Mouse (Mus musculus): Measurements from ENCODE around the gene Slc45a1. TPM values are rescaled to one million over a fixed set of nuclear protein-coding genes. Genes with fewer than 3 reads are reported as not detected.

Gene Slc45a1
- total RNA-seq, 2 experiments from 2014 or later = 52.1 to 54.9 TPM

GRCm38 (mm10) chr4:150663192-150663591 is 11.2 kb upstream of the Slc45a1 start:
- no peak for DNase-seq (ENCODE audit: extremely low spot score in 1 of 2, low spot score in 2 of 2)

DNA sequence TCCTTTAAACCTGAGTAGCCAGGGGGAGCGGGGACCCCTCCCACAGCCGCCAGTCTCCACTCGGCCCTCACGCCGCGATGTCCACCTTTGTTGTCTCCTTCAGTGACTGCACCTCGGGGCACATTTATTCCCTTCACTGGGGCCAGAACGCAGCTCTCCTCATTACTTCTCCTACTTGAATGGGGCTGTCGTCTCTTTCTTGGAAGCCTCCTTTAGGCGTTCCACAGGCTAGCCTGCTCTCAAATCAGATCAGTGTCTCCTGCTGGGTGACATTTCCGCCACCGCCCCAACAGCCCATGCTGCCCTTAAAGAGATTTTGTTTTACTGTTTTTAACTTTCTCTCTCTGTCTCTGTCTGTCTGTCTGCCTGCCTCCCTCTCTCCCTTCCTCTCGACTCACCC is 9.9 kb upstream of the Slc45a1 start:
- intact Hi-C loops (cut with DNase I) = no loop called here
- DNase-seq (ENCODE audit: extremely low spot score in 1 of 2, low spot score in 2 of 2) = no peak

More at GRCm38 (mm10) chr4:150663192-150663591, 11.2 kb upstream of the Slc45a1 start:
- intact Hi-C loops (cut with DNase I) = no loop called here

- DNase-seq (ENCODE audit: extremely low spot score in 1 of 2, low spot score in 2 of 2) = no peak
- intact Hi-C loops (cut with DNase I) = no loop called here
Measured at GRCm38 (mm10) chr4:150659926-150660610, 8.1 kb upstream of the Slc45a1 start.

DNA sequence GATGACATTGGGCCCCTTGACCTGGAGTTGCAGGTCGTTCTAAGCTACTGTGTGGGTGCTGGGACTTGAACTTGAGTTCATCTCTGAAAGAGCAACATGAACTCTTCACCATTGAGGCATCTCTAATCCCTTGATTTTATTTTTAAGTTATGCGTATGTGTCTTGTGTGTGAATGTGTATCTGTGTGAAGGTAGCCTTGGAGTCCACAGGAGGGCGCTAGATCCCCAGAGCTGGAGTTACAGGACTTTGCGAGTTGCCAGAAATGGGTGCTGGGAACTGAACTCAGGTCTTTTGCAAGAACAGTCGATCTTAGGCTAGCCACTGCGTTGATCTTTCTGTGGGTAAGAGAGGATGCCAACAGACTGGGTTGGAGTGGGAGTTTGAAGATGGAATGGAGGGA is 4.5 kb upstream of the Slc45a1 start:
- DNase-seq (ENCODE audit: extremely low spot score in 1 of 2, low spot score in 2 of 2) = no peak
- intact Hi-C loops (cut with DNase I) = loop anchor here (1.0 to 2.0 kb wide), 3 partner anchors 194 to 308 kb away; no protein-coding TSS in a partner anchor

GRCm38 (mm10) chr4:150655989-150656388 is 4.0 kb upstream of the Slc45a1 start:
- intact Hi-C loops (cut with DNase I) = loop anchor here (1.0 to 2.0 kb wide), 3 partner anchors 195 to 309 kb away; no protein-coding TSS in a partner anchor
- DNase-seq (ENCODE audit: extremely low spot score in 1 of 2, low spot score in 2 of 2) = peak; percentile 81 to 88

DNA sequence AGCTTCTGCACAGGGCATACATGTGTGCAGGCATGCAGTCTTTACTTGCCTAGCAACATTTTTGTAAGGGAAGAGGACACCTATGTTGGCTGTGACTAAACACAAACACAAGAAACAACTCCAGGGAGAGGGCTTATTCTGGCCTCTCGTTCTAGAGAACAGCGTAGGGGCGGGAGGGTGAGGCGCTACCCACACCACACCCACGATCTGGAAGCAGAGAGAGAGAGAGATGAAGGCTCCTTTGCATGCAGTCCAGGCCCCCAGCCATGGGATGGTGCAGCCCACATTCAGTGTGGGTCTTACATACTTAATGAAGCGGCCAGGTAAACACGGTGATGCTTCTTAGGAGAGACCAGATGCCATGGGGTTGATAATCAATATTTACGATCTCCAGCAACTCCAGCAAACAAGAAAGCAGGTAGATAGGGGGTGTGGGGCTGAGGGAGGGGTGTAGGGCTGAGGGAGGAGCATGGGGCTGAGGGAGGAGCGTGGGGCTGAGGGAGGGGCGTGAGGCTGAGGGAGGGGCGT is 1.2 kb upstream of the Slc45a1 start:
- no peak for DNase-seq (ENCODE audit: extremely low spot score in 1 of 2, low spot score in 2 of 2)

GRCm38 (mm10) chr4:150649327-150649726 is 2.6 kb downstream of the Slc45a1 start:
- intact Hi-C loops (cut with DNase I) = no loop called here

More for the DNA sequence above, 1.2 kb upstream of the Slc45a1 start:
- intact Hi-C loops (cut with DNase I) = no loop called here

GRCm38 (mm10) chr4:150644299-150644698 is 7.7 kb downstream of the Slc45a1 start:
- no peak for DNase-seq (ENCODE audit: extremely low spot score in 1 of 2, low spot score in 2 of 2)
- intact Hi-C loops (cut with DNase I) = no loop called here

More at GRCm38 (mm10) chr4:150649327-150649726, 2.6 kb downstream of the Slc45a1 start:
- DNase-seq (ENCODE audit: extremely low spot score in 1 of 2, low spot score in 2 of 2) = no peak

GRCm38 (mm10) chr4:150636635-150637034 is 15.3 kb downstream of the Slc45a1 start:
- no peak for DNase-seq (ENCODE audit: extremely low spot score in 1 of 2, low spot score in 2 of 2)
- intact Hi-C loops (cut with DNase I) = no loop called here

DNA sequence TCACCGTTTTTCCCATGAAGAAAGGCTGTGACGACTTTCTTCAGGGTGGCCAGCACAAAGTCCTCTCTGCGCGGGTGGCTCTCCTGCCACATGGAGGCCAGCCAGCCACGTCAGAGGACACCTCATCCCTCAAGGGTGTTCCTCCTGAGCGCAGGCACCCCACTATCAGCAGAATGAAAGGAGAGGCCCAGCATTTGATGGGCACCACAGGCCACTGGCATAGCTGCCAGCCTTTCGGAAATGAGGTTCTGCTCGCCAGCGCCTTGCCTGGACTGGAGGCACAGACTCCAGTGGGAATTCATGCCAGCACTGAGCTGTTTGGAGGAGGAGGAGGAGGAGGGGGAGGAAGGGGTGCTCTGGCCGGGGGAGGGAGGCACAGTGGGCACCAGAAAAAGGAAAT is 16.4 kb downstream of the Slc45a1 start:
- peak in 1 of 2 experiments; percentile 30 for DNase-seq (ENCODE audit: extremely low spot score in 1 of 2, low spot score in 2 of 2)
- intact Hi-C loops (cut with DNase I) = no loop called here

DNA sequence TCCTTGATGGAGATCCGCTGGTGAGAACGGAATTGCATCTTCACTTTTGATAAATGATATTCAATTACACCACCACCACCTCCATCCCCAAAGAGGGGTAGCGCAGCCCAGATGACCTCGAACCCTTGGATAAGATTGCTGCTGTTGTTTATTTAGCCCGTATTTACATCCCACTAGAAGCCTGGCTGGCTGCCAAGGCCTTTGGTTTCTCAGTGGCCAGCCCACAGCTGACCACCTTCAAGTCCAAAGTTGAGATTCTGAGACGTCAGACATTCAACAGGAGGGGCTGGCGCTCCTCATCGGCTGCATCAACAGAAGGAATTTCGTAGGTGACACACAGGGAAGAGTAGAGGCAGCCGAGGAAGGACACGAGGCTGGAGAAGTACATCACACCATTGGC is 22.7 kb downstream of the Slc45a1 start:
- no peak for DNase-seq (ENCODE audit: extremely low spot score in 1 of 2, low spot score in 2 of 2)
- intact Hi-C loops (cut with DNase I) = no loop called here

- intact Hi-C loops (cut with DNase I) = no loop called here
- DNase-seq (ENCODE audit: extremely low spot score in 1 of 2, low spot score in 2 of 2) = no peak
Measured at GRCm38 (mm10) chr4:150625951-150626732, 25.8 kb downstream of the Slc45a1 start.

- peak; percentile 36 to 79 for DNase-seq (ENCODE audit: extremely low spot score in 1 of 2, low spot score in 2 of 2)
- intact Hi-C loops (cut with DNase I) = no loop called here
Measured at GRCm38 (mm10) chr4:150625425-150625824, 26.5 kb downstream of the Slc45a1 start.

GRCm38 (mm10) chr4:150624933-150625332 is 27.0 kb downstream of the Slc45a1 start:
- intact Hi-C loops (cut with DNase I) = no loop called here
- DNase-seq (ENCODE audit: extremely low spot score in 1 of 2, low spot score in 2 of 2) = no peak

DNA sequence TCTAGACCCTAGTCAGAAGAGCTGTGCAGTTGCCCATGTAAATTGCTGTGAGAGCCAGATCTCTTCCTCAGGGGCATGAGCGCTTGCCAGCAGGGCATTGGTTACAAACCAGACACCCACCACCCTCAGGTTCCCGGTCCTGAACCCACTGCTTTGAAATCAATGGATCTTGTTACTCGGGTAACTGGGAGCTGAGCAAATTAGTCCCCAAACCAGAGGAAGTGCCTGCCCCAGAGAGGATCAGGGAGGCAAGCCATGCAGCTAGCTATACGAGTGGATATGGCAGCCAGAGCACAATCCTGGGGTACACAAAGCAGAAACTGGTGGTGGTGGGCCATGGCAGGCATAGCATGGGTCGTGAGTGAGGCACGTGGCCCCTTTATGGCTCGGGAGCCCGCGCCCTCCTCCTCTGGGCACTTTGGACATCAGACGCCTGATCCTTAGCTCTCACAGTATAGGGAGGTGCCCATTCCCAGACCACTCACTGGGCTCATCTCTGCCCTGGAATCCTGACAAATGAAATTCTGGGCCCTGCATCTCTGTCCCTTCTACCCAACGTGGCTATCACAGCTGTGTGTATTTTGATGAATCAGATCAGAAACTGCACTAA is 27.7 kb downstream of the Slc45a1 start:
- no peak for DNase-seq (ENCODE audit: extremely low spot score in 1 of 2, low spot score in 2 of 2)
- intact Hi-C loops (cut with DNase I) = no loop called here

GRCm38 (mm10) chr4:150622641-150623040 is 29.3 kb downstream of the Slc45a1 start:
- intact Hi-C loops (cut with DNase I) = no loop called here
- peak in 1 of 2 experiments; percentile 32 for DNase-seq (ENCODE audit: extremely low spot score in 1 of 2, low spot score in 2 of 2)

GRCm38 (mm10) chr4:150619011-150619410 is 33.0 kb downstream of the Slc45a1 start:
- intact Hi-C loops (cut with DNase I) = no loop called here
- DNase-seq (ENCODE audit: extremely low spot score in 1 of 2, low spot score in 2 of 2) = no peak

DNA sequence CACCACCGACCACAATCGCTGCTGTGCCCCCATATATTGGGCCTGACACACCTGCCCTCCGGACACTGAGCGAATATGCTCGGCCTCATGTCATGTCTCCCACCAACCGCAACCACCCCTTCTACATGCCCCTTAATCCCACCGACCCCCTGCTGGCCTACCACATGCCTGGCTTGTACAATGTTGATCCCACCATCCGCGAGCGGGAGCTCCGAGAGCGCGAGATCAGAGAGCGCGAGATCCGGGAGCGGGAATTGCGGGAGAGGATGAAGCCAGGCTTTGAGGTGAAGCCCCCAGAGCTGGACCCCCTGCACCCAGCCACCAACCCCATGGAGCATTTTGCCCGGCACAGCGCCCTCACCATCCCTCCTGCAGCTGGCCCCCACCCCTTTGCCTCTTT is 35.1 kb downstream of the Slc45a1 start:
- DNase-seq (ENCODE audit: extremely low spot score in 1 of 2, low spot score in 2 of 2) = no peak
- intact Hi-C loops (cut with DNase I) = no loop called here

GRCm38 (mm10) chr4:150616029-150616420 is 35.9 kb downstream of the Slc45a1 start:
- intact Hi-C loops (cut with DNase I) = no loop called here
- DNase-seq (ENCODE audit: extremely low spot score in 1 of 2, low spot score in 2 of 2) = no peak
